Mouse (Mus musculus): ENCODE data around the gene Prrx1. TPM values are rescaled to one million over a fixed set of nuclear protein-coding genes. Genes with fewer than 3 reads are reported as not detected.

Gene Prrx1
- polyA plus RNA-seq, 1 experiment from 2014 or later: 8.6 TPM

GRCm38 (mm10) chr1:163252331-163252730 lies 61.2 kb downstream of the Prrx1 start:
- WGBS: 78% methylated on average over 5 of the region's 5 CpGs
- Histone ChIP-seq H3K9ac (no peak overlapping the region), H3K4me1 (peaks cover under 1% of the 10 kb centered on the region; the same call in 1 of the 2 replicates), H3K4me2 (no peak overlapping the region), H3K27me3 (no peaks in the 10 kb centered on the region), H3K36me3 (ENCODE audit: poor library complexity, severe bottlenecking) (0 out of 2 replicates have a peak, but pooled peaks cover 3% of the 10 kb centered on the region), H3K27ac (no peak overlapping the region), H3K4me3 (no peak overlapping the region), H3K9me3 (replicated peaks) (no peaks in the 10 kb centered on the region)
- ATAC-seq: no peak

- H3K27me3 ChIP-seq: no peaks in the 10 kb centered on the region
- H3K9ac ChIP-seq: no peak overlapping the region
- H3K4me3 ChIP-seq: no peak overlapping the region
- H3K27ac ChIP-seq: no peak overlapping the region
- no peaks in the 10 kb centered on the region for H3K9me3 ChIP-seq (replicated peaks)
- 0 out of 2 replicates have a peak, but pooled peaks cover 3% of the 10 kb centered on the region for H3K36me3 ChIP-seq (ENCODE audit: poor library complexity, severe bottlenecking)
- H3K4me2 ChIP-seq: no peak overlapping the region
- ATAC-seq: no peak
- WGBS: 88% methylated on average over 1 of the region's 1 CpGs
- H3K4me1 ChIP-seq: no peaks in the 10 kb centered on the region
Measured at GRCm38 (mm10) chr1:163251766-163252165, 61.7 kb downstream of the Prrx1 start.

- WGBS: 71% methylated on average over 4 of the region's 4 CpGs
- Histone ChIP-seq H3K4me1 (no peaks in the 10 kb centered on the region), H3K4me2 (no peak overlapping the region), H3K9ac (no peak overlapping the region), H3K27ac (no peak overlapping the region), H3K27me3 (no peaks in the 10 kb centered on the region), H3K9me3 (replicated peaks) (no peaks in the 10 kb centered on the region), H3K36me3 (ENCODE audit: poor library complexity, severe bottlenecking) (no peaks in the 10 kb centered on the region), H3K4me3 (no peak overlapping the region)
- no peak for ATAC-seq
Measured at GRCm38 (mm10) chr1:163238950-163239349, 74.6 kb downstream of the Prrx1 start.

GRCm38 (mm10) chr1:163231230-163231629 lies 82.3 kb downstream of the Prrx1 start:
- Histone ChIP-seq H3K27me3 (no peaks in the 10 kb centered on the region), H3K9ac (no peak overlapping the region), H3K4me1 (no peaks in the 10 kb centered on the region), H3K4me2 (no peak overlapping the region), H3K4me3 (no peak overlapping the region), H3K27ac (no peak overlapping the region), H3K36me3 (ENCODE audit: poor library complexity, severe bottlenecking) (no peaks in the 10 kb centered on the region), H3K9me3 (replicated peaks) (no peaks in the 10 kb centered on the region)
- WGBS: 83% methylated on average over 3 of the region's 3 CpGs
- ATAC-seq: no peak

- no peaks in the 10 kb centered on the region for H3K9me3 ChIP-seq (replicated peaks)
- H3K4me1 ChIP-seq: no peaks in the 10 kb centered on the region
- H3K4me3 ChIP-seq: no peak overlapping the region
- H3K36me3 ChIP-seq (ENCODE audit: poor library complexity, severe bottlenecking): no peaks in the 10 kb centered on the region
- no peak overlapping the region for H3K4me2 ChIP-seq
- no peaks in the 10 kb centered on the region for H3K27me3 ChIP-seq
- WGBS: 96% methylated on average over 4 of the region's 4 CpGs
- ATAC-seq: no peak
- H3K27ac ChIP-seq: no peak overlapping the region
- H3K9ac ChIP-seq: no peak overlapping the region
Measured at GRCm38 (mm10) chr1:163226271-163226670, 87.2 kb downstream of the Prrx1 start.

GRCm38 (mm10) chr1:163221767-163222166 lies 91.7 kb downstream of the Prrx1 start:
- H3K27me3 ChIP-seq: no peaks in the 10 kb centered on the region
- no peak overlapping the region for H3K9ac ChIP-seq
- 87% methylated on average over 1 of the region's 1 CpGs for WGBS
- ATAC-seq: no peak
- H3K36me3 ChIP-seq (ENCODE audit: poor library complexity, severe bottlenecking): no peaks in the 10 kb centered on the region
- H3K4me2 ChIP-seq: no peak overlapping the region
- H3K27ac ChIP-seq: no peak overlapping the region
- H3K4me1 ChIP-seq: no peaks in the 10 kb centered on the region
- H3K4me3 ChIP-seq: no peak overlapping the region
- H3K9me3 ChIP-seq (replicated peaks): no peaks in the 10 kb centered on the region

- WGBS: 78% methylated on average over 14 of the region's 14 CpGs
Measured at GRCm38 (mm10) chr1:163208919-163209867, 104.3 kb downstream of the Prrx1 start.

GRCm38 (mm10) chr1:163198767-163199166 lies 114.7 kb downstream of the Prrx1 start:
- no peak overlapping the region for H3K27ac ChIP-seq
- no peaks in the 10 kb centered on the region for H3K36me3 ChIP-seq (ENCODE audit: poor library complexity, severe bottlenecking)
- 54% methylated on average over 2 of the region's 2 CpGs for WGBS
- ATAC-seq: no peak
- H3K4me2 ChIP-seq: no peak overlapping the region
- H3K4me3 ChIP-seq: no peak overlapping the region
- no peak overlapping the region for H3K9ac ChIP-seq
- H3K9me3 ChIP-seq (replicated peaks): no peaks in the 10 kb centered on the region
- no peaks in the 10 kb centered on the region for H3K4me1 ChIP-seq
- H3K27me3 ChIP-seq: no peaks in the 10 kb centered on the region

More at GRCm38 (mm10) chr1:163208919-163209867, 104.3 kb downstream of the Prrx1 start:
- no peak overlapping the region for H3K9ac ChIP-seq
- H3K4me1 ChIP-seq: no peaks in the 10 kb centered on the region
- H3K27me3 ChIP-seq: no peaks in the 10 kb centered on the region
- no peak for ATAC-seq
- no peaks in the 10 kb centered on the region for H3K9me3 ChIP-seq (replicated peaks)
- H3K4me2 ChIP-seq: no peak overlapping the region
- no peak overlapping the region for H3K4me3 ChIP-seq
- H3K27ac ChIP-seq: no peak overlapping the region
- no peaks in the 10 kb centered on the region for H3K36me3 ChIP-seq (ENCODE audit: poor library complexity, severe bottlenecking)

GRCm38 (mm10) chr1:163198059-163198458 lies 115.5 kb downstream of the Prrx1 start:
- Histone ChIP-seq H3K36me3 (ENCODE audit: poor library complexity, severe bottlenecking) (no peaks in the 10 kb centered on the region), H3K4me3 (no peak overlapping the region), H3K4me2 (no peak overlapping the region), H3K9ac (no peak overlapping the region), H3K27me3 (no peaks in the 10 kb centered on the region), H3K4me1 (no peaks in the 10 kb centered on the region), H3K9me3 (replicated peaks) (no peaks in the 10 kb centered on the region), H3K27ac (no peak overlapping the region)
- no peak for ATAC-seq
- 84% methylated on average over 4 of the region's 4 CpGs for WGBS

Other genes with a start within 250 kb of the Prrx1 start
- gene Mroh9, start 228.0 kb downstream of the Prrx1 start, polyA plus RNA-seq (2015; fragmentation: Nextera tagmentation; extraction: Ambion mirVana): not detected in 2 replicates
- gene Gorab, start 90.0 kb upstream of the Prrx1 start, polyA plus RNA-seq (2015; fragmentation: Nextera tagmentation; extraction: Ambion mirVana): 25.2 and 28.9 TPM in 2 replicates